ENCODE assay signal across 25 mouse cellular contexts in genomic region chr8:8491908-8492307, GRCm38 (mm10).
"Had no signal": no experiment of that assay in that cellular context is flagged by ENCODE, and none has a peak within 500 bp of the region (broad histone marks: within the 10 kb centered on the region; RNA-seq: fewer than 3 reads in every experiment).

No protein-coding gene starts in this region.

- H3K4me3 ChIP-seq: heart, embryonic 13.5 days; heart, embryonic 15.5 days; hindbrain, embryonic 13.5 days; hindbrain, embryonic 15.5 days; kidney, embryonic 15.5 days; limb, embryonic 13.5 days; limb, embryonic 15.5 days had no signal

- H3K4me2 ChIP-seq: heart, embryonic 11.5 days; heart, embryonic 13.5 days; heart, embryonic 15.5 days; hindbrain, embryonic 13.5 days; hindbrain, embryonic 15.5 days; kidney, embryonic 15.5 days; limb, embryonic 13.5 days; limb, embryonic 15.5 days had no signal

- ATAC-seq: hindbrain, postnatal 0 days; intestine, embryonic 16.5 days had no signal

- H3K9me3 ChIP-seq: heart, embryonic 13.5 days; heart, embryonic 15.5 days; hindbrain, embryonic 13.5 days; hindbrain, embryonic 15.5 days; kidney, embryonic 15.5 days; limb, embryonic 13.5 days; limb, embryonic 15.5 days had no signal

- H3K9ac ChIP-seq: heart, embryonic 13.5 days; heart, embryonic 15.5 days; hindbrain, embryonic 13.5 days; hindbrain, embryonic 15.5 days; kidney, embryonic 15.5 days; limb, embryonic 13.5 days; limb, embryonic 15.5 days; liver, embryonic 14.5 days had no signal

- H3K27me3 ChIP-seq: heart, embryonic 13.5 days; heart, embryonic 15.5 days had no signal

- H3K36me3 ChIP-seq: heart, embryonic 13.5 days; heart, embryonic 15.5 days; hindbrain, embryonic 13.5 days; hindbrain, embryonic 15.5 days; kidney, embryonic 15.5 days; limb, embryonic 13.5 days; limb, embryonic 15.5 days had no signal

- H3K27ac ChIP-seq: heart, embryonic 13.5 days; heart, embryonic 15.5 days; hindbrain, embryonic 13.5 days; hindbrain, embryonic 15.5 days; hindbrain, postnatal 0 days; kidney, embryonic 15.5 days; kidney, postnatal 0 days; limb, embryonic 13.5 days; limb, embryonic 15.5 days; liver, embryonic 14.5 days had no signal

- DNase-seq: gastrocnemius, postnatal 14 days; gastrocnemius, postnatal 36 days; heart, adult 18-20 months; heart, postnatal 14 days; heart, postnatal 36 days; kidney, adult 11 months; kidney, adult 2 months; kidney, adult 9 months; kidney, postnatal 14 days; kidney, postnatal 36 days; layer of hippocampus, adult 9-11 months; layer of hippocampus, postnatal 36 days; left cerebral cortex, postnatal 4 days had no signal
